Mouse (Mus musculus) myocyte (in vitro differentiated cells): ENCODE results near the gene Hecw2. TPM values are rescaled to one million over a fixed set of nuclear protein-coding genes. Genes with fewer than 3 reads are reported as not detected.

ENCODE experiments used
- H3K27me3 ChIP-seq: one replicate; pipeline ENCODE4 v1.6.1; 2011; ENCODE audit not compliant: control insufficient read depth, insufficient read depth, insufficient read length
- H3K36me3 ChIP-seq: one replicate; pipeline ENCODE4 v1.6.1; 2011; ENCODE audit not compliant: control insufficient read depth, insufficient read depth
- H3K4me2 ChIP-seq: one replicate; pipeline ENCODE4 v1.6.1; 2011; ENCODE audit warnings: low read depth, control low read depth
- H3K4me3 ChIP-seq: one replicate; pipeline ENCODE4 v1.5.1; 2011; ENCODE audit warnings: mild to moderate bottlenecking, control low read depth, moderate library complexity
- H3K79me2 ChIP-seq: one replicate; pipeline ENCODE4 v1.6.1; 2011; ENCODE audit not compliant: control insufficient read depth, insufficient read depth
- H3ac ChIP-seq: one replicate; pipeline ENCODE4 v1.6.1; 2011; ENCODE audit not compliant: control insufficient read depth, insufficient read length
- CEBPB ChIP-seq: IDR thresholded peaks from 2 replicates; pipeline ENCODE4 v1.6.1; 2011; ENCODE audit warnings: mild to moderate bottlenecking, moderate library complexity; ENCODE audit not compliant: poor library complexity, insufficient read depth, severe bottlenecking
- E2F4 ChIP-seq: IDR thresholded peaks from one replicate; pipeline ENCODE4 v1.6.1; 2011; ENCODE audit warnings: mild to moderate bottlenecking, control low read depth, moderate library complexity; ENCODE audit not compliant: insufficient read depth
- MAX ChIP-seq: IDR thresholded peaks from one replicate; pipeline ENCODE4 v1.6.1; 2011; ENCODE audit warnings: low read depth, mild to moderate bottlenecking, control low read depth
- MYOD1 ChIP-seq, 3 experiments: IDR thresholded peaks; one replicate each; pipeline ENCODE4 v1.6.1; 2011; ENCODE audit warnings: control low read depth in 2 of 3, low read depth in 2 of 3, mild to moderate bottlenecking in 2 of 3, moderate library complexity in 1 of 3; ENCODE audit not compliant: insufficient read length in 2 of 3, control insufficient read depth in 1 of 3
- MYOG ChIP-seq, 3 experiments: IDR thresholded peaks; one replicate each; pipeline ENCODE4 v1.6.1; 2011; ENCODE audit warnings: control low read depth in 2 of 3, low read depth in 2 of 3, mild to moderate bottlenecking in 2 of 3; ENCODE audit not compliant: insufficient read length in 2 of 3, control insufficient read depth in 1 of 3, insufficient read depth in 1 of 3
- POLR2A ChIP-seq: IDR thresholded peaks from one replicate; pipeline ENCODE4 v1.6.1; 2011; ENCODE audit warnings: low read depth, mild to moderate bottlenecking, control low read depth, moderate library complexity; ENCODE audit not compliant: insufficient read length
- POLR2AphosphoS2 ChIP-seq: IDR thresholded peaks from one replicate; pipeline ENCODE4 v1.6.1; 2011; ENCODE audit warnings: low read depth, control low read depth; ENCODE audit not compliant: insufficient read length
- REST ChIP-seq: IDR thresholded peaks from one replicate; pipeline ENCODE4 v1.6.1; 2011; ENCODE audit warnings: mild to moderate bottlenecking, control low read depth, moderate library complexity; ENCODE audit not compliant: insufficient read depth, insufficient read length
- SRF ChIP-seq: IDR thresholded peaks from one replicate; pipeline ENCODE4 v1.6.1; 2011; ENCODE audit warnings: low read depth; ENCODE audit not compliant: control insufficient read depth, insufficient read length
- TCF12 ChIP-seq: IDR thresholded peaks from one replicate; pipeline ENCODE4 v1.6.1; 2011; ENCODE audit warnings: mild to moderate bottlenecking, control low read depth; ENCODE audit not compliant: poor library complexity, insufficient read depth, severe bottlenecking
- TCF3 ChIP-seq: IDR thresholded peaks from one replicate; pipeline ENCODE4 v1.6.1; 2011; ENCODE audit warnings: low read depth, control low read depth; ENCODE audit not compliant: insufficient read length
- USF1 ChIP-seq: IDR thresholded peaks from one replicate; pipeline ENCODE4 v1.6.1; 2011; ENCODE audit warnings: low read depth, mild to moderate bottlenecking, control low read depth, moderate library complexity
- polyA plus RNA-seq: library from polyadenylated mRNA; unstranded; fragments of >200 nt; fragmentation: generic; extraction: Trizol; gene quantifications from one replicate; pipeline ENCODE4 v1.2.1, GENCODE M21; 2012; ENCODE audit warnings: missing spikeins

Hecw2 gene
- polyA plus RNA-seq, 1 experiment: 4.6 TPM

DNA sequence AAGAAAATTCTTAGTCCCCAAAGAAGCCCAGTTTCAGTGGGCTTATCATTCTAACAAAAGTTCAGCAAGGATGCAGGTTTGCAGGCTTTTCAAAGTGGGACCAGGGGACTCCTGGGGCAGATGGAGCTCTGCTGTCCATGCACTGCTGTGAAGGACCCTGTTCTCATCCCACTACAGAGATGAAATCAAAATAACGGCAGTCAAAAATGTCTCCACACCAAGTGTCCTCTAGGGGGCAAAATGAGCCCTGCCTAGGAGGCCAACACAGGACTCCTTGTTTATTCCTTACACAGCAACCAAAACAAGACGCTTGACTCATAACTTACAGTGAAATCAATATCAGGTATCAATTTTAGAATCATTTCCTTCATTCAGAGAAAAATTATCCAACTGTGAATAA lies 155.9 kb downstream of the Hecw2 start:
- TF ChIP-seq MYOG (IDR thresholded peaks at IDR 0.05; ENCODE audit: control insufficient read depth in 1 of 3, insufficient read depth in 1 of 3, insufficient read length in 2 of 3, low read depth in 2 of 3) (no peak), CEBPB (no peak), USF1 (no peak), TCF12 (no peak), SRF (no peak), POLR2AphosphoS2 (no peak), TCF3 (no peak), REST (no peak), POLR2A (no peak), MYOD1 (IDR thresholded peaks at IDR 0.05; ENCODE audit: control insufficient read depth in 1 of 3, insufficient read length in 2 of 3, low read depth in 2 of 3) (no peak), MAX (no peak)
- H3K4me2 ChIP-seq: no peak overlapping the region
- H3K36me3 ChIP-seq: no peaks in the 10 kb centered on the region

DNA sequence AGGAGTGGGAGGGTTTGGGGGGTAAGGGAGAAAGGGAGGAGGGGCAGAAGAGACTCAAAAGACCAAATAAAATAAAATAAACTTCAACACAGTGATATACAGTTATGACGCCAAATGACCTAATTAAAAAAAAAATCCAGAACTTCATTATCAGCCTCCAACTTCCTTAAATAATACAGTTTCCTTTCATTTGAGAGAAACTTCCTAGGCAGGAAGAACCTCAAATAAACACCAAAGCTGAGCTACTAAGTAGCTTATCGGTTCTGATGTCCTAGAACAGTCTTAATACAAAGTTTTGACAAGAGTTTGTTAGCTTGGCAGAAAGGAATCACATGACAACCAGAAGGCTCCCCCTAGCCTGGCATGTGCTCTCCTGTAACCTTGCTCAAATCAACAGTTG lies 177.3 kb downstream of the Hecw2 start:
- no peak overlapping the region for H3K4me3 ChIP-seq
- peaks cover 3% of the 10 kb centered on the region for H3K36me3 ChIP-seq
- H3ac ChIP-seq: no peak overlapping the region
- no peak overlapping the region for H3K4me2 ChIP-seq
- no peaks in the 10 kb centered on the region for H3K27me3 ChIP-seq
- TF ChIP-seq MYOG (IDR thresholded peaks at IDR 0.05; ENCODE audit: control insufficient read depth in 1 of 3, insufficient read depth in 1 of 3, insufficient read length in 2 of 3, low read depth in 2 of 3) (no peak), MAX (no peak), TCF3 (no peak), POLR2AphosphoS2 (no peak), USF1 (no peak), TCF12 (no peak), POLR2A (no peak), SRF (no peak), CEBPB (no peak), MYOD1 (IDR thresholded peaks at IDR 0.05; ENCODE audit: control insufficient read depth in 1 of 3, insufficient read length in 2 of 3, low read depth in 2 of 3) (no peak), E2F4 (no peak), REST (no peak)
- no peaks in the 10 kb centered on the region for H3K79me2 ChIP-seq

More for the DNA sequence above, 155.9 kb downstream of the Hecw2 start:
- Histone ChIP-seq H3K27me3 (no peaks in the 10 kb centered on the region), H3K4me3 (no peak overlapping the region), H3K79me2 (no peaks in the 10 kb centered on the region), H3ac (no peak overlapping the region)

DNA sequence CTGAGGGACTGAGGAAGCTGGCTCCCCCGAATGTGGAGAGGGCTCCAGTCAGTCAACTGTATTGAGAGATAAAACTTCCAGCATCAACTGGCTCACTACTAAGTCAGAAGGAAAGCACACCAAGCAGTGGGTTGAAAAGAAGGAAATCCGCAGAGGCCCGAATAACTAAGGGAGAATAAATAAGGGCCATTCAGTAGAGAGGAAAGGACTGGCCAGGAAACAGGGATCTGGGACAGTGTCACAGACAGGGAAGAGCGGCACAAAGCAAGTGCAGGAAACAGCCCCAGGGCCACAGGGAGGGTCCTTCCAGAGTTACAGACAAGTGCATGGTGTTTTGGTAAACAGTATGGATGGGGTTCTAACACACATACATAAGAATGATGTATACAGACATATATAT lies 179.2 kb downstream of the Hecw2 start:
- TF ChIP-seq SRF (no peak), POLR2A (no peak), POLR2AphosphoS2 (no peak), CEBPB (no peak)
- Histone ChIP-seq H3ac (no peak overlapping the region), H3K36me3 (no peaks in the 10 kb centered on the region), H3K4me3 (no peak overlapping the region), H3K27me3 (no peaks in the 10 kb centered on the region), H3K4me2 (no peak overlapping the region), H3K79me2 (no peaks in the 10 kb centered on the region)

DNA sequence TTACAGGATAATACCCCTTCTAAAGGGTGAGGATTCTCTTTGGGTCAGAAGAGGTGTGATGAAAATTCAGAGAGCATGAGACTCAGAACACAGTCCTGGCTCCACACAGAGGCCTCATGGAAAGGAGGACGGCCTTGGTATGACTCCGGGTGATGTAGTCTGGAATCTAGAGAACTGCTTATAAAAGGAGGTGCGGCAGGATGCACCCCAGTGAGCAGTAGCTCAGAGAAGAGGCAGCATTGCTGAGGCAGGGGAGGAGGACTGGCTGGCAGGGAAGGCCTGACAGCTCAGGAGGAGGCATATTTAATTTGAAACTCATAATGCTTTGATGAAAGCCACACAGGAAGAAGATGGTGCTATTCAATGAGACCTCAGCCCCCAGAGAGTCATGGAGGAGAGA lies 182.6 kb downstream of the Hecw2 start:
- Histone ChIP-seq H3K4me2 (no peak overlapping the region), H3K4me3 (no peak overlapping the region), H3ac (no peak overlapping the region), H3K27me3 (no peaks in the 10 kb centered on the region), H3K36me3 (no peaks in the 10 kb centered on the region), H3K79me2 (no peaks in the 10 kb centered on the region)
- TF ChIP-seq MYOD1 (IDR thresholded peaks at IDR 0.05; ENCODE audit: control insufficient read depth in 1 of 3, insufficient read length in 2 of 3, low read depth in 2 of 3): no peak
- TF ChIP-seq E2F4: no peak
- TF ChIP-seq MYOG (IDR thresholded peaks at IDR 0.05; ENCODE audit: control insufficient read depth in 1 of 3, insufficient read depth in 1 of 3, insufficient read length in 2 of 3, low read depth in 2 of 3): no peak

DNA sequence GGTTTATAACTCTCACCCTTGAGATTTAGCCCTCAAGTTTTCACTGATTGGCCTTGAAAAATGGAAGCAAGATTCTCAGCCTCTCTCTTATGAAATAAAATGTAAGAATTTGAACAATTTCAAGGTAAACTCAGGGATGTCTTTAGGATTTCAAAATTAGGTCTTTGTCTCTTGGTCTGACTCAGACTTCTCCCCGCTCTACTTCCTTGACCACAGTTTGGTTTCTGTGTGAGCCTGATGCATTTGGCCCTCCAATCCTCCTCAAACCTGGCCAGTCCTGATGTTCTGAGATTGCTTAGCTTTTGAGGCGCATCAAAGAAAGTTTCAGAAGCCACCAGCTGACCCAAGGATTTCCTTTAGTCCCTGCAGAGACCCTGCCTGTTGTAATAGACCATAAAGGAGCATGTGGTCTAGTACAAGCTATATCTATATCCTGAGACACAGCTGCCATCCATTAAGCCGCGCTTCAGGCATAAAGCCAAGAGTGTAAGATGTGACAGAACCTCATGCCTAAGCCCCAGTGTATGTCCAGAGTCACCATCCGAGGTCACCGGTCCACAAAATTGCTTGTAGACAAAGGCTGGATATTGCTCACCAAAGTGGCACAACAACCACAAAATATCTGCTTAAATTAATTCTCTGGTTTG lies 185.4 kb downstream of the Hecw2 start:
- Histone ChIP-seq H3ac (no peak overlapping the region), H3K27me3 (no peaks in the 10 kb centered on the region), H3K4me2 (no peak overlapping the region)

More for the DNA sequence above, 185.4 kb downstream of the Hecw2 start:
- H3K4me3 ChIP-seq: no peak overlapping the region
- no peak for TF ChIP-seq REST
- no peaks in the 10 kb centered on the region for H3K36me3 ChIP-seq
- no peaks in the 10 kb centered on the region for H3K79me2 ChIP-seq
